Mouse (Mus musculus): ENCODE measurements at regions not wholly inside any gene's neighbourhood (a gene's known extent, or its start where the extent isn't known, plus 50 kb on each side); places are given as distances from the start of the nearest gene placed in this dataset.

GRCm38 (mm10) chr16:25584337-25585069, 99.1 kb upstream of the Trp63 start:
- no peak for DNase-seq (ENCODE audit: low spot score in 2 of 2)

DNA sequence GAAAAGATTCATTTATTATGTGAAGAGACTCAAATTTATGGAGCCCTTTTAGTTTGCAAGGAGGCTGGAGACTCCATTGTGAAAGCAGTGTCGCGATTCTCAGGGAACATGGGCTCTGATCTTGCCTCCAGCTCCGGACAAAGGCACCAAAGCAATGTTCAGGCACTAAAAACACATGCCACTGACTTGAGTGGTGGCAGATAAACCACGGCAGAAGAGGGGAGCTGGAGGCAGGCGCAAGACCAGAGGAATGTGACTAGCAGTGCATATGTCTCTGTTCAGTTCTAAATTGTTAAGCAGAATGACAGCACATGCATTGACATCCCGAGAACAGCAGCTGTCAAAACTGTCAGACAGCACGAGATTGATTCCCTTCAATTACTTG, 98.5 kb upstream of the Trp63 start:
- DNase-seq (ENCODE audit: low spot score in 2 of 2) = no peak

DNA sequence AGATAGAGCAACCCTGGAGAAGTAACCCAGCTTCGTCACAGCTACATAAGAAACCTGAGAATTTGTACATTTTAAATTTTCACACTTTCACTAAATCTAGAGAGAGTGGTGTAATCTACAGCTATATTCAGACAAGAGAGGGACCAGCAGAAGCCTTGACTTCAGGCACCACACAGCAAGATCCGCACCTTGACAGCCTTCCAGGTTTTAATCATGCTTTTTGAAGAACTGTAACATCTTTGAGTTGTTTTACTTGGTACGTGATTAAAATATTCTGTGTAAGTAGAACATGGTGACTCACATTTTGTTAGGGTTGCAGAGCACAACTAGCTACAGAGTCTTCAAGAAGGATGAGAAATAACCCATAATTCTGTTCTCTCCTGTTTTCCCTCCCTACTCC, 97.6 kb upstream of the Trp63 start:
- DNase-seq (ENCODE audit: low spot score in 2 of 2) = no peak

GRCm38 (mm10) chr16:25587879-25588347, 95.7 kb upstream of the Trp63 start:
- DNase-seq (ENCODE audit: low spot score in 2 of 2) = no peak

- no peak for DNase-seq (ENCODE audit: low spot score in 2 of 2)
These were observed 86.1 kb upstream of the Trp63 start for GRCm38 (mm10) chr16:25597435-25597834.

DNA sequence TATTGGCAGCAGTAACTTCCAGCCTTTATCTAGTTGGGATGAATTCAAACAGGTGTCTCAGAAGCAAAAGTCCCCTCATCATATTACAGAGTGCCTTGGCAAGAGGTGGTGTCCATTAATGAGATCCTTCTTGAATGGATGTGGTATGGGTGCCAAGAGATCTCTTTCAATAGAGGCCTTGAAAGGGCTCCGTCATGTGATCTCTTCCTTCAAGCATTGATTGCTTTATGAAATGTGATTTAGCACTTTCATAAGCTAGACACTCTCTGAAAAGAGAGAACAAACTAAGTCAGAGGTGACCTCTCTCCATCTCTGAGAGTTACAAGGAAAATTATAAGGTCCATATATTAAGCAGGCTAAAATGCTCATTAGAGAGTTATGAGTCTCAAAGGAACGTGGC, 80.4 kb upstream of the Trp63 start:
- no peak for DNase-seq (ENCODE audit: low spot score in 2 of 2)

DNA sequence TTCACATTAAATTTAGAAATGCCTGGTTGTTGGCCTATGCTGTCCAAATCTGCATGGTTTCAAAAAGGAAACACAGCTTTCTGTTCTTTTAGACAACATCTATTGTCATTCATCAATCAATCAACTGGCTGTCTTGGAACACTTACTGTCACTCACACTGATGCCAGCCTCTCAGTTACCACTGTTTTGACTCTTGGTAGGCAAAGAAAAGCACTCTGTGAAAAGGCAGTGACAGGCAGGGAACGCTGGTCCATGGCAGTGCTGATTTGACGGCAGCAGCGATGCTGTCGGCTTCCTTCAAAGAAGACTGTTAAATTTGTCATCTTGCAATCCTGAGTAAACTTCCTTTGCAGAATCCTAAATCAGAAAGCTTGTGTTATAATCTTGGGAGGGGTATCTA, 68.3 kb upstream of the Trp63 start:
- DNase-seq (ENCODE audit: low spot score in 2 of 2) = no peak

GRCm38 (mm10) chr16:25615646-25616045, 67.9 kb upstream of the Trp63 start:
- DNase-seq (ENCODE audit: low spot score in 2 of 2) = no peak

GRCm38 (mm10) chr16:25618898-25619297, 64.7 kb upstream of the Trp63 start:
- DNase-seq (ENCODE audit: low spot score in 2 of 2) = no peak

DNA sequence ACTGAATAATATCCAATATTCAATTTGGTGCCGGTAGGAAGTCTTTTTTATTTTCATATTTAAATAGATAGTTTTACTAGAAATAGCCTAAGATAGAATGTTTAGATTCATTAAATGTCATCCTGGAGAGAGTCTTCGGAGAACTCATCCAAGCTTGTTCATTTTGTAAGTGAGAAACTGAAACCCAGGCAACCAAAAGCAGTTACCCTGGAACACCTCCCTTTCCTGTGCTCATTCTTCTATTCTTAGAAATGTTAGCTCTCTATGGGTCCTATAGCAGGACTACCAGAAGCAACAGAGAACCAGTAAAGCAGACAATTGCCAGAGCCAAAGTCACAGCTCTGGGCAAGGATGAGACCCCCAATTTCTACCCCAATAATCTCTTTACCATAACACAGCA, 60.9 kb upstream of the Trp63 start:
- DNase-seq (ENCODE audit: low spot score in 2 of 2) = no peak

- no peak for DNase-seq (ENCODE audit: low spot score in 2 of 2)
These were observed 59.5 kb upstream of the Trp63 start for GRCm38 (mm10) chr16:25623986-25624623.

- DNase-seq (ENCODE audit: low spot score in 2 of 2) = no peak
These were observed 53.8 kb upstream of the Trp63 start for GRCm38 (mm10) chr16:25629750-25630149.

DNA sequence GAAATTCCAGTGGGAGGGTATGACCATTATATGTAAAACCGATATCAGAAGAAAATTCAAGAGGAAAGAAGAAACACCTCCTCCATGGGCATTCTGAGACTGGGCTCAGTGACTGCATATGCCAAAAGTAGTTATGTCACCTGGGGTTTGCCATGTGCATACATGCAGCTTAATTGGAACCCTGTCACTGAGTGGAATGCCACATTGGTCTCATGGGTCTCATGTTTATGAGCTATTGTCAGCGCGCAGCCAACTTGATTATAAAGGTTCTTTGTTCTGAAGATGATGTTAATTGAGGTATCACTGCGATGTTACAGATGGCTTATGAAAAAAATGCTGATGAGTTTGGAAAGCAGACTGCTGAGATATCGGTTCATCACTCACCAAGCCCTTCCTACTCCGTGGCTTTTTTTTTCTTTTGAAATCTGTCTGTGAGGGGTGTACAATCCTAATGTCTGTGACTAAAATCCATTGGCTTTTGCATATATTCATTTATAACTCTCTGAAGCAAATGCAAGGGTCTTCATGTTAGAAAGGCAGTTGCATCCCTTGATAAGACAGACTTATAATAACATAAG, 52.3 kb upstream of the Trp63 start:
- no peak for DNase-seq (ENCODE audit: low spot score in 2 of 2)

Measured in urinary bladder, postnatal 4 days (tissue).